Mouse (Mus musculus) C2C12 (cell line): ENCODE measurements around the gene Dnajc10. TPM values are rescaled to one million over a fixed set of nuclear protein-coding genes. Genes with fewer than 3 reads are reported as not detected.

ENCODE experiments used
- H3K27me3 ChIP-seq: one replicate; pipeline ENCODE4 v1.6.1; 2011; ENCODE audit not compliant: control insufficient read depth, insufficient read depth, insufficient read length
- H3K36me3 ChIP-seq: one replicate; pipeline ENCODE4 v1.6.1; 2011; ENCODE audit not compliant: control insufficient read depth, insufficient read depth
- H3K4me3 ChIP-seq: one replicate; pipeline ENCODE4 v1.5.1; 2011; ENCODE audit warnings: mild to moderate bottlenecking, control low read depth; ENCODE audit not compliant: poor library complexity, insufficient read depth, severe bottlenecking
- H3K79me2 ChIP-seq: one replicate; pipeline ENCODE4 v1.6.1; 2011; ENCODE audit not compliant: control insufficient read depth, insufficient read depth
- H3K79me3 ChIP-seq: one replicate; pipeline ENCODE4 v1.6.1; 2011; ENCODE audit warnings: low read depth, control low read depth
- H3ac ChIP-seq: one replicate; pipeline ENCODE3; 2011; ENCODE audit warnings: low read depth; ENCODE audit not compliant: control insufficient read depth, insufficient read length
- CEBPB ChIP-seq: IDR thresholded peaks from one replicate; pipeline ENCODE4 v1.6.1; 2011; ENCODE audit warnings: low read depth, mild to moderate bottlenecking, control low read depth, moderate library complexity
- CTCF ChIP-seq: IDR thresholded peaks from one replicate; pipeline ENCODE4 v1.5.1; 2011; ENCODE audit not compliant: control insufficient read depth, insufficient read depth, insufficient read length
- FOSL1 ChIP-seq: IDR thresholded peaks from one replicate; pipeline ENCODE4 v1.8.0; 2011; ENCODE audit warnings: mild to moderate bottlenecking, low read length; ENCODE audit not compliant: poor library complexity, insufficient read depth, severe bottlenecking
- MAX ChIP-seq: IDR thresholded peaks from one replicate; pipeline ENCODE4 v1.6.1; 2011; ENCODE audit warnings: mild to moderate bottlenecking, control low read depth
- MYOD1 ChIP-seq: IDR thresholded peaks from one replicate; pipeline ENCODE4 v1.6.1; 2011; ENCODE audit warnings: low read depth; ENCODE audit not compliant: control insufficient read depth, insufficient read length
- MYOG ChIP-seq: IDR thresholded peaks from one replicate; pipeline ENCODE4 v1.6.1; 2011; ENCODE audit not compliant: control insufficient read depth, insufficient read length; ENCODE audit errors: extremely low read depth
- USF1 ChIP-seq: IDR thresholded peaks from one replicate; pipeline ENCODE4 v1.6.1; 2011; ENCODE audit warnings: low read depth, mild to moderate bottlenecking, control low read depth, moderate library complexity
- polyA plus RNA-seq: library from polyadenylated mRNA; unstranded; fragments of >200 nt; fragmentation: generic; extraction: Trizol; gene quantifications from one replicate; pipeline ENCODE4 v1.2.1, GENCODE M21; 2012; ENCODE audit warnings: missing spikeins

The Dnajc10 gene
- polyA plus RNA-seq, 1 experiment, result 36.5 TPM

DNA sequence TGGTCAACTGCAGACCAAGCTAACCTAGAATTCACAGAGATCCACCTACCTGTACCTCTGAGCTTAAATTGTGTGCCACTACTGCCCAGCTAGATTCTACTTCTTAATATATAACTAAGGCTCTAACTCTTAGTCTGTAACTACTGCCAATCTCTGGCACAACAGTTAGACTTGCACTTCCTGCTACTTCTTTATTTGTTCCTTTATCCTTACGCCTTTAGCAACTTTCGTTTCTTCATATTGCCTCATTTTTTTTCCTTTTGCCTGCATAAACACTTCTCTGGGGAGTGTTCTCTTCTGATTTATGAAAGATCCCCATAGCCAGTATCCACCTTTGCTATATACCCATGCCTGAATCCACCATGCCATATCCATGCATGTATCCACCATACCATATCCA lies 11.3 kb upstream of the Dnajc10 start:
- H3ac ChIP-seq, result no peak overlapping the region
- H3K4me3 ChIP-seq, result no peak overlapping the region
- no peaks in the 10 kb centered on the region for H3K36me3 ChIP-seq
- no peaks in the 10 kb centered on the region for H3K79me3 ChIP-seq
- no peak for TF ChIP-seq CEBPB
- TF ChIP-seq MYOD1, result no peak
- TF ChIP-seq CTCF, result no peak
- TF ChIP-seq MYOG, result no peak
- no peak for TF ChIP-seq MAX
- TF ChIP-seq FOSL1, result no peak
- TF ChIP-seq USF1, result no peak
- no peaks in the 10 kb centered on the region for H3K27me3 ChIP-seq
- H3K79me2 ChIP-seq, result no peaks in the 10 kb centered on the region

GRCm38 (mm10) chr2:80307701-80308100 lies 7.6 kb upstream of the Dnajc10 start:
- H3K27me3 ChIP-seq, result no peaks in the 10 kb centered on the region
- H3K4me3 ChIP-seq, result no peak overlapping the region

GRCm38 (mm10) chr2:80309775-80310174 lies 5.5 kb upstream of the Dnajc10 start:
- TF ChIP-seq MYOG (no peak), CEBPB (no peak), MYOD1 (no peak), CTCF (no peak), MAX (no peak), USF1 (no peak), FOSL1 (no peak)
- Histone ChIP-seq H3K79me2 (no peaks in the 10 kb centered on the region), H3ac (no peak overlapping the region), H3K4me3 (no peak overlapping the region), H3K79me3 (no peaks in the 10 kb centered on the region), H3K27me3 (no peaks in the 10 kb centered on the region), H3K36me3 (no peaks in the 10 kb centered on the region)

More at GRCm38 (mm10) chr2:80307701-80308100, 7.6 kb upstream of the Dnajc10 start:
- TF ChIP-seq MAX (no peak), FOSL1 (no peak), MYOD1 (no peak), USF1 (no peak)
- Histone ChIP-seq H3ac (no peak overlapping the region), H3K79me2 (no peaks in the 10 kb centered on the region), H3K79me3 (no peaks in the 10 kb centered on the region), H3K36me3 (no peaks in the 10 kb centered on the region)

DNA sequence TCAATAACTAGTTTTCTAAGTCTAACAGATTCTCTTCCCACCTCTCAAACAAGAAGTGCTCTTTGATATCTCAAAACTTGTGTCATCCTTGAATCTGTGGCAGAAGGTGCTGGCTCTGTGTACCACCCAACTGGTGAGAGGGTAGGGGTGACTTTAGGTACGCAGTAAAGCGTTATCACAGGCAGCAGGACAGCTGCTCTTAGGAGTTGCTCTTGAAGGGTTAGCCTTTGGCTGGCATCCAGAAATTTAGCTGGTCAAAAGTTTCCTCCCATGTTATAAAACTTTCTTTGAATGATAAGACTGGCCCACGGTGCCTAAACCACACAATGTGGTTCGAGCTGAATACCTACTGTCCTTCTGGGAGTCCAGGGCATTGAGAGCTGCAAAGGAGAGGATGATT lies 4.5 kb upstream of the Dnajc10 start:
- Histone ChIP-seq H3K36me3 (no peaks in the 10 kb centered on the region), H3K4me3 (no peak overlapping the region), H3K27me3 (no peaks in the 10 kb centered on the region), H3ac (no peak overlapping the region), H3K79me3 (peaks cover under 1% of the 10 kb centered on the region), H3K79me2 (peaks cover 2% of the 10 kb centered on the region)
- no peak for TF ChIP-seq MAX
- no peak for TF ChIP-seq MYOG
- TF ChIP-seq USF1, result no peak
- TF ChIP-seq MYOD1, result no peak
- TF ChIP-seq FOSL1, result no peak
- TF ChIP-seq CTCF, result no peak
- TF ChIP-seq CEBPB, result no peak

DNA sequence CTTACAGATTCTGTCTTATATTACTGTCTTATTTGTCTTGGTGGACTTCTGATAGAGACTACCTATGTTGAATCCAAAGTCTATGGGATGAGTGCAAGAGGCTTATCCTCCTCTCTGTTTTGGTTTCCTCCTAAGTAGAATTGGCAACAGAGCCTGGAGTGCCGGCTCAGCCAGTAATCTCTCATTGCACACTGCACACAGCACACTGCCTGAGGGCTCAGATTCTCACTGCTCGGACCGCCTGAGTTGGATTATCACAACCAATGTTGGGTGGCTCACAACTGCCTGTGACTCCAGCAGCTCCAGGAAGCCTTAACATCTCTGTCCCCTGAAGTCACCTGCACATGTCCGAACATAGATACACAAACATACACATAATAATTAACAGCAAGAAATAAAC lies 3.9 kb upstream of the Dnajc10 start:
- H3K36me3 ChIP-seq, result no peaks in the 10 kb centered on the region
- TF ChIP-seq USF1 (no peak), CEBPB (no peak), CTCF (no peak), MYOD1 (no peak), MAX (no peak), FOSL1 (no peak)

DNA sequence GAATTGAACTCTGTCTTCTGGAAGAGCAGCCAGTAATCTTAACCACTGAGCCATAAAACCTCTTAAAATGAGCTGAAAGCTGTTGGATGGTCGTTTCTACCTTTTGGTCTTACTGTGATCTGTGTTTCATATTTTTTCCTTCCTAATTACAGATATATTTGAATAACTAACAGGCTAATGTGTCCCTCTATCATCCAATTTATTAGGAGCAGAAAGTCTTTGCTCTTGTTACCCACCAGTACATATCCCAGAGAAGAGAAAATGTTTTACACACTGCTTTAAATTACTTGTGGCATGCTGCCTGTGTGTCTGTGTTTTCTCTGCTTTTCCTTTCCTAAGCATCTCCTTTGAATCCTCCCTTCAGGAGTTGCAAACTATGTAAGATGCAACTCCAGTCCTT lies 1.1 kb upstream of the Dnajc10 start:
- H3K27me3 ChIP-seq, result no peaks in the 10 kb centered on the region
- peaks cover 11% of the 10 kb centered on the region for H3K36me3 ChIP-seq
- H3ac ChIP-seq, result no peak overlapping the region
- TF ChIP-seq MYOD1, result no peak
- no peak for TF ChIP-seq USF1
- no peak for TF ChIP-seq CTCF
- TF ChIP-seq MYOG, result no peak
- TF ChIP-seq MAX, result no peak
- TF ChIP-seq CEBPB, result no peak
- TF ChIP-seq FOSL1, result no peak
- no peak overlapping the region for H3K4me3 ChIP-seq
- H3K79me2 ChIP-seq, result peaks cover 23% of the 10 kb centered on the region
- peaks cover 8% of the 10 kb centered on the region for H3K79me3 ChIP-seq

More for the DNA sequence above, 3.9 kb upstream of the Dnajc10 start:
- no peaks in the 10 kb centered on the region for H3K27me3 ChIP-seq
- H3K79me3 ChIP-seq, result peaks cover 6% of the 10 kb centered on the region
- H3ac ChIP-seq, result no peak overlapping the region
- H3K79me2 ChIP-seq, result peaks cover 8% of the 10 kb centered on the region
- no peak overlapping the region for H3K4me3 ChIP-seq
